Mouse (Mus musculus) MEL (cell line): Measurements from ENCODE around the gene Pfkfb1.

ENCODE experiments used
- CTCF ChIP-seq, 3 experiments: IDR thresholded peaks in 2 of 3; conservative IDR thresholded peaks in 1 of 3; 2 replicates each; pipeline ENCODE4 v1.5.1; 2011 to 2012; ENCODE audit warnings: low read length in 3 of 3, low read depth in 2 of 3, mild to moderate bottlenecking in 2 of 3, improper control_type of control experiment in 1 of 3, inconsistent platforms in 1 of 3, mixed read lengths in 1 of 3, moderate library complexity in 1 of 3; ENCODE audit not compliant: control insufficient read depth in 1 of 3, insufficient read depth in 1 of 3, poor library complexity in 1 of 3, severe bottlenecking in 1 of 3
- EP300 ChIP-seq, 2 experiments: IDR thresholded peaks; 2 replicates each; pipeline ENCODE4 v1.6.1; 2011; ENCODE audit warnings: improper control_type of control experiment in 2 of 2, low read length in 2 of 2, low read depth in 1 of 2, mild to moderate bottlenecking in 1 of 2
- ETS1 ChIP-seq: IDR thresholded peaks from 2 replicates; pipeline ENCODE4 v1.6.1; 2012; ENCODE audit warnings: low read depth, mild to moderate bottlenecking, inconsistent platforms, low read length, improper control_type of control experiment, moderate library complexity
- KAT2A ChIP-seq: conservative IDR thresholded peaks from 2 replicates; pipeline ENCODE4 v1.6.1; 2012; ENCODE audit warnings: low read depth, low read length, improper control_type of control experiment, inconsistent platforms
- MYB ChIP-seq: IDR thresholded peaks from 2 replicates; pipeline ENCODE4 v1.6.1; 2011; ENCODE audit warnings: mild to moderate bottlenecking, low read depth, low read length, improper control_type of control experiment
- POLR2A ChIP-seq, 2 experiments: IDR thresholded peaks; 2 replicates each; pipeline ENCODE4 v1.6.1; 2011 to 2012; ENCODE audit warnings: low read length in 2 of 2, mild to moderate bottlenecking in 2 of 2, control low read depth in 1 of 2, improper control_type of control experiment in 1 of 2, low read depth in 1 of 2, moderate library complexity in 1 of 2; ENCODE audit not compliant: control insufficient read depth in 1 of 2, insufficient read depth in 1 of 2, poor library complexity in 1 of 2

- TF ChIP-seq ETS1: peak; percentile 97
- TF ChIP-seq MYB: peak; percentile 37
- no peak for TF ChIP-seq CTCF (IDR thresholded peaks at IDR 0.05 in 2 of 3, conservative IDR thresholded peaks at IDR 0.05 in 1 of 3; ENCODE audit: control insufficient read depth in 1 of 3, insufficient read depth in 1 of 3, low read depth in 2 of 3, low read length in 3 of 3, poor library complexity in 1 of 3, severe bottlenecking in 1 of 3)
- peak; percentile 98 for TF ChIP-seq EP300 (IDR thresholded peaks at IDR 0.05; ENCODE audit: low read depth in 1 of 2, low read length in 2 of 2)
- TF ChIP-seq KAT2A: no peak
- TF ChIP-seq POLR2A (IDR thresholded peaks at IDR 0.05; ENCODE audit: control insufficient read depth in 1 of 2, insufficient read depth in 1 of 2, low read depth in 1 of 2, low read length in 2 of 2, poor library complexity in 1 of 2): no peak
Measured at GRCm38 (mm10) chrX:150549639-150550038, 38.4 kb upstream of the Pfkfb1 start.
